Mouse (Mus musculus): ENCODE data around the gene Gm42957. TPM values are rescaled to one million over a fixed set of nuclear protein-coding genes. Genes with fewer than 3 reads are reported as not detected.

The Gm42957 gene
- polyA plus RNA-seq, 1 experiment, result not detected

- Histone ChIP-seq H3K27me3 (replicated peaks; ENCODE audit: control insufficient read depth, insufficient read depth, low read length) (no peaks in the 10 kb centered on the region), H3K4me3 (ENCODE audit: insufficient read depth, low read depth, low read length) (no peak overlapping the region), H3K27ac (ENCODE audit: insufficient read depth, low read depth, low read length) (no peak overlapping the region), H3K4me1 (ENCODE audit: control insufficient read depth, insufficient read depth, low read length) (no peaks in the 10 kb centered on the region), H3K36me3 (ENCODE audit: control insufficient read depth, insufficient read depth, low read length) (no peaks in the 10 kb centered on the region)
- TF ChIP-seq CTCF (conservative IDR thresholded peaks at IDR 0.05; ENCODE audit: insufficient read depth, insufficient read length, low read depth, low read length) (no peak), POLR2A (IDR thresholded peaks at IDR 0.05; ENCODE audit: low read depth, low read length) (no peak)
- WGBS, result 74% methylated on average over 3 of the region's 3 CpGs
- no peak for DNase-seq
Observed at GRCm38 (mm10) chr3:96675171-96675570, 39.9 kb downstream of the Gm42957 start.

- H3K27ac ChIP-seq (ENCODE audit: insufficient read depth, low read depth, low read length), result no peak overlapping the region
- 51% methylated on average over 3 of the region's 3 CpGs for WGBS
- no peak for DNase-seq
- no peak overlapping the region for H3K4me3 ChIP-seq (ENCODE audit: insufficient read depth, low read depth, low read length)
- no peaks in the 10 kb centered on the region for H3K4me1 ChIP-seq (ENCODE audit: control insufficient read depth, insufficient read depth, low read length)
- no peaks in the 10 kb centered on the region for H3K36me3 ChIP-seq (ENCODE audit: control insufficient read depth, insufficient read depth, low read length)
- no peak for TF ChIP-seq POLR2A (IDR thresholded peaks at IDR 0.05; ENCODE audit: low read depth, low read length)
- no peaks in the 10 kb centered on the region for H3K27me3 ChIP-seq (replicated peaks; ENCODE audit: control insufficient read depth, insufficient read depth, low read length)
Observed at GRCm38 (mm10) chr3:96675690-96676089, 40.4 kb downstream of the Gm42957 start.

- Histone ChIP-seq H3K27me3 (replicated peaks; ENCODE audit: control insufficient read depth, insufficient read depth, low read length) (no peaks in the 10 kb centered on the region; the same call in 1 of the 2 replicates), H3K27ac (ENCODE audit: insufficient read depth, low read depth, low read length) (no peak overlapping the region), H3K4me1 (ENCODE audit: control insufficient read depth, insufficient read depth, low read length) (no peaks in the 10 kb centered on the region), H3K4me3 (ENCODE audit: insufficient read depth, low read depth, low read length) (no peak overlapping the region), H3K36me3 (ENCODE audit: control insufficient read depth, insufficient read depth, low read length) (no peaks in the 10 kb centered on the region)
- 74% methylated on average over 7 of the region's 7 CpGs for WGBS
- DNase-seq, result no peak
- TF ChIP-seq CTCF (conservative IDR thresholded peaks at IDR 0.05; ENCODE audit: insufficient read depth, insufficient read length, low read depth, low read length) (no peak), POLR2A (IDR thresholded peaks at IDR 0.05; ENCODE audit: low read depth, low read length) (no peak)
Observed at GRCm38 (mm10) chr3:96678456-96678855, 43.2 kb downstream of the Gm42957 start.

GRCm38 (mm10) chr3:96679159-96679674 lies 43.9 kb downstream of the Gm42957 start:
- Histone ChIP-seq H3K4me1 (ENCODE audit: control insufficient read depth, insufficient read depth, low read length) (no peaks in the 10 kb centered on the region), H3K36me3 (ENCODE audit: control insufficient read depth, insufficient read depth, low read length) (no peaks in the 10 kb centered on the region), H3K4me3 (ENCODE audit: insufficient read depth, low read depth, low read length) (no peak overlapping the region), H3K27me3 (replicated peaks; ENCODE audit: control insufficient read depth, insufficient read depth, low read length) (no peaks in the 10 kb centered on the region; the same call in 1 of the 2 replicates), H3K27ac (ENCODE audit: insufficient read depth, low read depth, low read length) (no peak overlapping the region)
- DNase-seq, result no peak
- no peak for TF ChIP-seq CTCF (conservative IDR thresholded peaks at IDR 0.05; ENCODE audit: insufficient read depth, insufficient read length, low read depth, low read length)
- TF ChIP-seq POLR2A (IDR thresholded peaks at IDR 0.05; ENCODE audit: low read depth, low read length), result no peak
- WGBS, result 50% methylated on average over 5 of the region's 5 CpGs

GRCm38 (mm10) chr3:96680269-96680956 lies 45.1 kb downstream of the Gm42957 start:
- H3K36me3 ChIP-seq (ENCODE audit: control insufficient read depth, insufficient read depth, low read length), result no peaks in the 10 kb centered on the region
- WGBS, result 51% methylated on average over 12 of the region's 12 CpGs
- H3K4me3 ChIP-seq (ENCODE audit: insufficient read depth, low read depth, low read length), result no peak overlapping the region
- TF ChIP-seq CTCF (conservative IDR thresholded peaks at IDR 0.05; ENCODE audit: insufficient read depth, insufficient read length, low read depth, low read length) (no peak), POLR2A (IDR thresholded peaks at IDR 0.05; ENCODE audit: low read depth, low read length) (no peak)
- DNase-seq, result no peak
- H3K4me1 ChIP-seq (ENCODE audit: control insufficient read depth, insufficient read depth, low read length), result no peaks in the 10 kb centered on the region; the same call in 1 of the 2 replicates
- no peaks in the 10 kb centered on the region; the same call in 1 of the 2 replicates for H3K27me3 ChIP-seq (replicated peaks; ENCODE audit: control insufficient read depth, insufficient read depth, low read length)
- H3K27ac ChIP-seq (ENCODE audit: insufficient read depth, low read depth, low read length), result no peak overlapping the region

GRCm38 (mm10) chr3:96683496-96683895 lies 48.2 kb downstream of the Gm42957 start:
- no peaks in the 10 kb centered on the region; the same call in 1 of the 2 replicates for H3K4me1 ChIP-seq (ENCODE audit: control insufficient read depth, insufficient read depth, low read length)
- no peaks in the 10 kb centered on the region; the same call in 1 of the 2 replicates for H3K27me3 ChIP-seq (replicated peaks; ENCODE audit: control insufficient read depth, insufficient read depth, low read length)
- WGBS, result 89% methylated on average over 3 of the region's 3 CpGs
- H3K36me3 ChIP-seq (ENCODE audit: control insufficient read depth, insufficient read depth, low read length), result no peaks in the 10 kb centered on the region
- H3K4me3 ChIP-seq (ENCODE audit: insufficient read depth, low read depth, low read length), result no peak overlapping the region
- TF ChIP-seq POLR2A (IDR thresholded peaks at IDR 0.05; ENCODE audit: low read depth, low read length) (no peak), CTCF (conservative IDR thresholded peaks at IDR 0.05; ENCODE audit: insufficient read depth, insufficient read length, low read depth, low read length) (no peak)
- DNase-seq, result no peak
- no peak overlapping the region for H3K27ac ChIP-seq (ENCODE audit: insufficient read depth, low read depth, low read length)

- Histone ChIP-seq H3K27ac (ENCODE audit: insufficient read depth, low read depth, low read length) (no peak overlapping the region), H3K27me3 (replicated peaks; ENCODE audit: control insufficient read depth, insufficient read depth, low read length) (no peaks in the 10 kb centered on the region; the same call in 1 of the 2 replicates), H3K4me1 (ENCODE audit: control insufficient read depth, insufficient read depth, low read length) (no peaks in the 10 kb centered on the region; the same call in 1 of the 2 replicates), H3K4me3 (ENCODE audit: insufficient read depth, low read depth, low read length) (no peak overlapping the region), H3K36me3 (ENCODE audit: control insufficient read depth, insufficient read depth, low read length) (no peaks in the 10 kb centered on the region)
- no peak for DNase-seq
- TF ChIP-seq POLR2A (IDR thresholded peaks at IDR 0.05; ENCODE audit: low read depth, low read length), result no peak
- no peak for TF ChIP-seq CTCF (conservative IDR thresholded peaks at IDR 0.05; ENCODE audit: insufficient read depth, insufficient read length, low read depth, low read length)
- 75% methylated on average over 17 of the region's 17 CpGs for WGBS
Observed at GRCm38 (mm10) chr3:96684151-96684821, 49.0 kb downstream of the Gm42957 start.

All from kidney, adult 2 months (tissue).